Mouse (Mus musculus) testis, adult 2 months (tissue): ENCODE measurements around the gene Acod1.

Experiments used
- CTCF ChIP-seq: fragments of 200-500 bp; IDR thresholded peaks from 2 replicates; pipeline ENCODE4 v1.5.1; 2012; ENCODE audit warnings: low read depth, mild to moderate bottlenecking, inconsistent platforms, low read length, moderate library complexity; ENCODE audit not compliant: control insufficient read depth, insufficient read depth, insufficient replicate concordance
- POLR2A ChIP-seq: fragments of 200-500 bp; IDR thresholded peaks from 2 replicates; pipeline ENCODE4 v1.6.1; 2012; ENCODE audit warnings: low read depth, mild to moderate bottlenecking, inconsistent platforms, low read length, moderate library complexity; ENCODE audit not compliant: control insufficient read depth

- TF ChIP-seq POLR2A: no peak
- TF ChIP-seq CTCF: no peak
These were observed 29.8 kb upstream of the Acod1 start for GRCm38 (mm10) chr14:103017009-103017408.
